Mouse (Mus musculus) G1E (cell line): ENCODE data around the gene Gmds. TPM values are rescaled to one million over a fixed set of nuclear protein-coding genes. Genes with fewer than 3 reads are reported as not detected.

Experiments used
- ATAC-seq: 2 replicates; pipeline ENCODE4 v1.8.0; 2016; ENCODE audit warnings: mild to moderate bottlenecking; ENCODE audit not compliant: insufficient number of reproducible peaks, poor library complexity, low FRiP score, severe bottlenecking; ENCODE audit errors: extremely low read depth
- DNase-seq: peaks from one replicate; pipeline ENCODE4 v3.0.0; 2012; ENCODE audit warnings: low spot score
- H3K27me3 ChIP-seq: 2 replicates; pipeline ENCODE4 v1.6.1; 2012; ENCODE audit warnings: mild to moderate bottlenecking, low read length, inconsistent platforms; ENCODE audit not compliant: insufficient read depth
- H3K36me3 ChIP-seq: replicated peaks from 2 replicates; pipeline ENCODE3; 2012; ENCODE audit warnings: mild to moderate bottlenecking, inconsistent platforms
- H3K4me1 ChIP-seq: 2 replicates; pipeline ENCODE4 v1.6.1; 2012; ENCODE audit warnings: low read depth, low read length, inconsistent platforms, mixed read lengths; ENCODE audit not compliant: insufficient read depth
- H3K4me3 ChIP-seq: 2 replicates; pipeline ENCODE4 v1.5.1; 2012; ENCODE audit warnings: low read depth, mild to moderate bottlenecking, inconsistent platforms, low read length, moderate library complexity, mixed read lengths
- H3K9me3 ChIP-seq: replicated peaks from 2 replicates; pipeline ENCODE4 v1.6.1; 2012; ENCODE audit warnings: inconsistent platforms
- CTCF ChIP-seq: IDR thresholded peaks from 2 replicates; pipeline ENCODE4 v1.5.1; 2012; ENCODE audit warnings: low read depth, low read length, inconsistent platforms, mixed read lengths
- GATA1 ChIP-seq: IDR thresholded peaks from 2 replicates; pipeline ENCODE4 v1.6.1; 2012; ENCODE audit warnings: borderline replicate concordance, low read length, inconsistent platforms, mixed read lengths
- GATA2 ChIP-seq: IDR thresholded peaks from 2 replicates; pipeline ENCODE4 v1.6.1; 2012; ENCODE audit warnings: low read depth, low read length, inconsistent platforms, borderline replicate concordance
- POLR2AphosphoS5 ChIP-seq: IDR thresholded peaks from 2 replicates; pipeline ENCODE4 v1.6.1; 2012; ENCODE audit warnings: low read depth, low read length, inconsistent platforms; ENCODE audit not compliant: insufficient replicate concordance
- TAL1 ChIP-seq: conservative IDR thresholded peaks from 2 replicates; pipeline ENCODE4 v1.6.1; 2012; ENCODE audit warnings: low read depth, low read length, inconsistent platforms, mixed read lengths
- polyA plus RNA-seq: library from polyadenylated mRNA; stranded (reverse); fragments of >175 nt; gene quantifications from 2 replicates; pipeline ENCODE4 v1.2.3, GENCODE M21; 2012
- total RNA-seq, 2 experiments: library from RNA; stranded (forward) in 1 of 2; stranded (reverse) in 1 of 2; fragments of 200-1000 nt in 1 of 2; fragments of >200 nt in 1 of 2; fragmentation: Nextera tagmentation in 1 of 2; gene quantifications; 2 replicates each; pipeline ENCODE4 v1.2.3; 2014 to 2017

Gmds gene
- total and polyA plus RNA-seq, 3 experiments: 19.9 to 27.5 (median 22.1) TPM

GRCm38 (mm10) chr13:31827820-31828332 is 510.7 kb downstream of the Gmds start:
- TF ChIP-seq GATA2 (no peak), POLR2AphosphoS5 (no peak), GATA1 (no peak), CTCF (no peak), TAL1 (no peak)
- H3K4me3 ChIP-seq: no peak overlapping the region
- no peaks in the 10 kb centered on the region for H3K36me3 ChIP-seq
- peaks cover 25% of the 10 kb centered on the region for H3K27me3 ChIP-seq
- no peaks in the 10 kb centered on the region for H3K9me3 ChIP-seq
- no peak for ATAC-seq
- no peaks in the 10 kb centered on the region for H3K4me1 ChIP-seq
- no peak for DNase-seq

- H3K27me3 ChIP-seq: peaks cover 25% of the 10 kb centered on the region
- no peaks in the 10 kb centered on the region for H3K4me1 ChIP-seq
- ATAC-seq: no peak
- no peak overlapping the region for H3K4me3 ChIP-seq
- TF ChIP-seq CTCF (no peak), GATA2 (no peak), GATA1 (no peak), POLR2AphosphoS5 (no peak), TAL1 (no peak)
- no peak for DNase-seq
- no peaks in the 10 kb centered on the region for H3K36me3 ChIP-seq
- H3K9me3 ChIP-seq: no peaks in the 10 kb centered on the region
These were observed 511.4 kb downstream of the Gmds start for GRCm38 (mm10) chr13:31827160-31827559.

GRCm38 (mm10) chr13:31825180-31825579 is 513.4 kb downstream of the Gmds start:
- DNase-seq: no peak
- H3K4me3 ChIP-seq: no peak overlapping the region
- H3K4me1 ChIP-seq: no peaks in the 10 kb centered on the region
- ATAC-seq: no peak
- H3K9me3 ChIP-seq: no peaks in the 10 kb centered on the region
- H3K27me3 ChIP-seq: peaks cover 32% of the 10 kb centered on the region
- no peaks in the 10 kb centered on the region for H3K36me3 ChIP-seq
- TF ChIP-seq GATA2: no peak

- Histone ChIP-seq H3K36me3 (no peaks in the 10 kb centered on the region), H3K9me3 (no peaks in the 10 kb centered on the region), H3K27me3 (peaks cover 40% of the 10 kb centered on the region), H3K4me3 (no peak overlapping the region), H3K4me1 (no peaks in the 10 kb centered on the region)
- ATAC-seq (no peak), DNase-seq (no peak)
- TF ChIP-seq TAL1 (no peak), GATA1 (no peak), GATA2 (no peak), POLR2AphosphoS5 (no peak), CTCF (no peak)
These were observed 515.2 kb downstream of the Gmds start for GRCm38 (mm10) chr13:31823316-31823715.

GRCm38 (mm10) chr13:31821050-31821449 is 517.5 kb downstream of the Gmds start:
- no peaks in the 10 kb centered on the region for H3K36me3 ChIP-seq
- no peak for DNase-seq
- H3K9me3 ChIP-seq: no peaks in the 10 kb centered on the region
- ATAC-seq: no peak
- no peaks in the 10 kb centered on the region for H3K4me1 ChIP-seq
- peaks cover 38% of the 10 kb centered on the region for H3K27me3 ChIP-seq
- no peak for TF ChIP-seq GATA1
- no peak for TF ChIP-seq TAL1
- TF ChIP-seq CTCF: no peak
- TF ChIP-seq POLR2AphosphoS5: no peak
- TF ChIP-seq GATA2: no peak
- H3K4me3 ChIP-seq: no peak overlapping the region

GRCm38 (mm10) chr13:31820587-31821017 is 517.9 kb downstream of the Gmds start:
- Histone ChIP-seq H3K4me1 (no peaks in the 10 kb centered on the region), H3K27me3 (peaks cover 40% of the 10 kb centered on the region), H3K36me3 (no peaks in the 10 kb centered on the region), H3K9me3 (no peaks in the 10 kb centered on the region), H3K4me3 (no peak overlapping the region)
- no peak for DNase-seq
- no peak for ATAC-seq
- TF ChIP-seq CTCF (no peak), POLR2AphosphoS5 (no peak), TAL1 (no peak), GATA1 (no peak), GATA2 (no peak)
